ENCODE assay signal across 8 mouse cellular contexts in the genomic region with DNA sequence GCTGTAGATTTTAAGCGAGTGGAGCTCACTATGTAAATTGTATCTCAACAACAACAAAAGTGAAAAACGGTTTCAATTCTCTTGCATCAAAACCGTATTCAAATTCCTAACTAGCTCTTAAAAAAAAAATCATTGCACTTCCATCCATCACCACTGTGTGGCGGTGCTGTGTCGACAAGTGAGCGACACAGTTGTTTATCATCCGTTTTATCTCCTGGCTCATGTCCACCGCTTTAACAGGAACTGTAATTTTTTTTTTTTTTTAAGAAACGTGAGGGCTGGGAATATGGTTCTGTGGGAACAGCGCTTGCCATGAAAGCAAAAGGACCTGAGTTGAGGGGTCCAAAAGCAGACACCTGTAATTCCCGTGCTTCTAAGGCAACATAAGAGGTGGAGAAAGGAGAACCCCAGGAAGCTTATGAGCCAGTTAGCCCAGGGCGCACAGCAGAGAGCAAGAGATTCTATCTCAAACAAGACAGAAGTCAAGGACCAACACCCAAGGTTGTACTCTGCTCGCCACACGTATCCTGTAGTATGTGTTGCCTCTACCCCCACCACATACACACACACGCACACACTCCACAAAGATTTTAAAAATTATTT. TPM values are rescaled to one million over a fixed set of nuclear protein-coding genes. Genes with fewer than 3 reads are reported as not detected.
DNase-seq lines count a peak whose midpoint lies in the region; ATAC-seq and TF ChIP-seq lines count a peak whose summit lies in the region.

No protein-coding gene starts in this region.

- H3K9me3 ChIP-seq in lung, postnatal 0 days (ENCODE audit: low read length) = no peaks in the 10 kb centered on the region

- DNase-seq in ES-CJ7 (ENCODE audit: low read depth, low spot score) = peak; percentile 70
- DNase-seq in adrenal gland, postnatal 14 days = peak; percentile 75
- peak; percentile 60 to 77 for DNase-seq in heart, postnatal 14 days
- DNase-seq in layer of hippocampus, adult 18-20 months (ENCODE audit: low spot score in 2 of 2) = peak; percentile 48 to 90
- peak; percentile 71 for DNase-seq in lung, postnatal 0 days (ENCODE audit: low spot score)
- DNase-seq in retina, embryonic 14.5 days (ENCODE audit: low spot score) = peak; percentile 79
- DNase-seq in thymus, postnatal 36 days = peak; percentile 18 to 31

- no peak overlapping the region for H3K9ac ChIP-seq in lung, postnatal 0 days (replicated peaks; ENCODE audit: low read depth)

- H3K4me1 ChIP-seq in embryonic fibroblast, embryonic 13.5 days (ENCODE audit: control insufficient read depth, insufficient read depth, low read length) = 0 out of 2 replicates have a peak, but pooled peaks cover 3% of the 10 kb centered on the region
- no peaks in the 10 kb centered on the region for H3K4me1 ChIP-seq in lung, postnatal 0 days (ENCODE audit: insufficient read depth, low read depth, low read length)

- no peak for ATAC-seq in lung, postnatal 0 days

- no peak overlapping the region for H3K27ac ChIP-seq in embryonic fibroblast, embryonic 13.5 days (ENCODE audit: insufficient read depth, low read length)
- no peak overlapping the region for H3K27ac ChIP-seq in lung, postnatal 0 days (ENCODE audit: low read length)

- no peak for TF ChIP-seq POLR2A in embryonic fibroblast, embryonic 13.5 days (IDR thresholded peaks at IDR 0.05; ENCODE audit: low read depth, low read length)

- H3K4me3 ChIP-seq in embryonic fibroblast, embryonic 13.5 days (ENCODE audit: insufficient read depth, low read length) = no peak overlapping the region
- no peak overlapping the region for H3K4me3 ChIP-seq in lung, postnatal 0 days (ENCODE audit: low read depth, low read length)

- H3K36me3 ChIP-seq in lung, postnatal 0 days (ENCODE audit: insufficient read depth, low read length) = no peaks in the 10 kb centered on the region

- H3K27me3 ChIP-seq in lung, postnatal 0 days (replicated peaks; ENCODE audit: insufficient read depth, low read length) = no peaks in the 10 kb centered on the region

- TF ChIP-seq EP300 in lung, postnatal 0 days (IDR thresholded peaks at IDR 0.05) = no peak

- peak; percentile 42; the same call in 1 of the 2 replicates for TF ChIP-seq CTCF in embryonic fibroblast, embryonic 13.5 days (IDR thresholded peaks at IDR 0.05; ENCODE audit: borderline replicate concordance, insufficient read depth, low read length)
- peak; percentile 79 for TF ChIP-seq CTCF in lung, postnatal 0 days (IDR thresholded peaks at IDR 0.05)

- H3K4me2 ChIP-seq in lung, postnatal 0 days (replicated peaks; ENCODE audit: low read depth, low read length) = no peak overlapping the region

- intact Hi-C loops in heart, postnatal 14 days (cut with DNase I) = no loop called here

- WGBS in lung, postnatal 0 days = 23% methylated on average over 15 of the region's 15 CpGs

RNA-seq across cellular contexts. Expression of a gene that starts 3.5 kb away (rescaled TPM):
- not detected in 2 replicates for total RNA-seq in adrenal gland, postnatal 14 days (2021)
- not detected in 2 replicates for polyA plus RNA-seq in embryonic fibroblast, embryonic 13.5 days (2011; ENCODE audit: insufficient read length, low read depth, missing spikeins)
- total RNA-seq in heart, postnatal 14 days (2021) = not detected
- not detected for total RNA-seq in layer of hippocampus, adult 18-20 months (2021)
- polyA plus RNA-seq in lung, postnatal 0 days (2015; fragmentation: Nextera tagmentation; extraction: Ambion mirVana) = 0.05 TPM in 1 of 2 replicates, not detected in the other

RNA-seq across cellular contexts. Expression of a gene that starts 45.2 kb away (rescaled TPM):
- total RNA-seq in adrenal gland, postnatal 14 days (2021) = 8.8 and 12.2 TPM in 2 replicates
- polyA plus RNA-seq in embryonic fibroblast, embryonic 13.5 days (2011; ENCODE audit: insufficient read length, low read depth, missing spikeins) = 7.4 and 9.4 TPM in 2 replicates
- 1 to 10 TPM; 3.9 to 4.8 TPM for total RNA-seq in heart, postnatal 14 days (2021)
- total RNA-seq in layer of hippocampus, adult 18-20 months (2021) = 1 to 10 TPM in 1 of 2 experiments, under 1 TPM in 1; 0.97 to 1.4 TPM
- 8.9 and 9.5 TPM in 2 replicates for polyA plus RNA-seq in lung, postnatal 0 days (2015; fragmentation: Nextera tagmentation; extraction: Ambion mirVana)

RNA-seq across cellular contexts. Expression of a gene that starts 51.4 kb away (rescaled TPM):
- total RNA-seq in adrenal gland, postnatal 14 days (2021) = 36.3 and 44.0 TPM in 2 replicates
- polyA plus RNA-seq in embryonic fibroblast, embryonic 13.5 days (2011; ENCODE audit: insufficient read length, low read depth, missing spikeins) = 66.5 and 67.6 TPM in 2 replicates
- 10 to 100 TPM; 82.5 to 86.0 TPM for total RNA-seq in heart, postnatal 14 days (2021)
- total RNA-seq in layer of hippocampus, adult 18-20 months (2021) = not detected
- 54.3 and 55.4 TPM in 2 replicates for polyA plus RNA-seq in lung, postnatal 0 days (2015; fragmentation: Nextera tagmentation; extraction: Ambion mirVana)

RNA-seq across cellular contexts. Expression of a gene that starts 52.8 kb away (rescaled TPM):
- total RNA-seq in adrenal gland, postnatal 14 days (2021) = not detected in 2 replicates
- not detected in 2 replicates for polyA plus RNA-seq in embryonic fibroblast, embryonic 13.5 days (2011; ENCODE audit: insufficient read length, low read depth, missing spikeins)
- total RNA-seq in heart, postnatal 14 days (2021) = not detected
- total RNA-seq in layer of hippocampus, adult 18-20 months (2021) = not detected
- not detected in 2 replicates for polyA plus RNA-seq in lung, postnatal 0 days (2015; fragmentation: Nextera tagmentation; extraction: Ambion mirVana)

RNA-seq across cellular contexts. Expression of a gene that starts 58.5 kb away (rescaled TPM):
- 0.85 and 2.0 TPM in 2 replicates for total RNA-seq in adrenal gland, postnatal 14 days (2021)
- 0.97 and 1.3 TPM in 2 replicates for polyA plus RNA-seq in embryonic fibroblast, embryonic 13.5 days (2011; ENCODE audit: insufficient read length, low read depth, missing spikeins)
- under 1 TPM in 1 of 2 experiments, not detected in 1; 0.20 TPM for total RNA-seq in heart, postnatal 14 days (2021)
- 10 to 100 TPM; 58.1 to 58.7 TPM for total RNA-seq in layer of hippocampus, adult 18-20 months (2021)
- 0.99 and 1.6 TPM in 2 replicates for polyA plus RNA-seq in lung, postnatal 0 days (2015; fragmentation: Nextera tagmentation; extraction: Ambion mirVana)

Comparison
In these comparisons a context has a peak if more than half of its experiments do, and no peak if none do; other contexts are left out.
1. DNase-seq: peak in every context shown above with its lines; median percentile 79 in retina, embryonic 14.5 days; 75 in adrenal gland, postnatal 14 days; 71 in lung, postnatal 0 days; 70 in ES-CJ7; 69 in layer of hippocampus, adult 18-20 months; 68 in heart, postnatal 14 days; 24 in thymus, postnatal 36 days.
2. RNA of a gene that starts 51.4 kb away (total RNA-seq): 82.5 to 86.0 TPM in heart, postnatal 14 days and 36.3 to 44.0 TPM in adrenal gland, postnatal 14 days; not detected in layer of hippocampus, adult 18-20 months; every median in the first group is over 10 times any median in the second.